Mouse (Mus musculus) liver, adult 2 months (tissue): ENCODE data around the gene Inca1. TPM values are rescaled to one million over a fixed set of nuclear protein-coding genes. Genes with fewer than 3 reads are reported as not detected.

Experiments used
- DNase-seq: peaks from one replicate; pipeline ENCODE4 v3.0.0-alpha.2; 2011; ENCODE audit warnings: low read depth, low spot score; ENCODE audit errors: extremely low read depth
- H3K27ac ChIP-seq: fragments of 200-500 bp; replicated peaks from 2 replicates; pipeline ENCODE4 v1.5.1; 2012; ENCODE audit warnings: low read depth, mild to moderate bottlenecking, control low read depth, inconsistent platforms, low read length; ENCODE audit not compliant: insufficient read depth
- H3K27me3 ChIP-seq: fragments of 200-500 bp; 2 replicates; pipeline ENCODE4 v1.6.1; 2012; ENCODE audit warnings: mild to moderate bottlenecking, moderate library complexity, low read length, inconsistent platforms; ENCODE audit not compliant: control insufficient read depth, insufficient read depth
- H3K36me3 ChIP-seq: fragments of 200-500 bp; 2 replicates; pipeline ENCODE4 v1.6.1; 2012; ENCODE audit warnings: low read length, inconsistent platforms; ENCODE audit not compliant: control insufficient read depth, insufficient read depth
- H3K4me1 ChIP-seq: fragments of 200-500 bp; 2 replicates; pipeline ENCODE4 v1.6.1; 2011; ENCODE audit warnings: low read length; ENCODE audit not compliant: control insufficient read depth, insufficient read depth
- H3K4me3 ChIP-seq: fragments of 200-500 bp; 2 replicates; pipeline ENCODE4 v1.5.1; 2011; ENCODE audit warnings: low read depth, mild to moderate bottlenecking, control low read depth, low read length, moderate library complexity; ENCODE audit not compliant: insufficient read depth
- H3K79me2 ChIP-seq: fragments of 200-500 bp; 2 replicates; pipeline ENCODE4 v1.6.1; 2012; ENCODE audit warnings: inconsistent platforms, mild to moderate bottlenecking, low read length, moderate library complexity; ENCODE audit not compliant: control insufficient read depth, insufficient read depth
- H3K9ac ChIP-seq: fragments of 200-500 bp; 2 replicates; pipeline ENCODE4 v1.6.1; 2012; ENCODE audit warnings: low read depth, mild to moderate bottlenecking, control low read depth, inconsistent platforms, low read length
- CTCF ChIP-seq: fragments of 200-500 bp; IDR thresholded peaks from 2 replicates; pipeline ENCODE4 v1.5.1; 2011; ENCODE audit warnings: low read depth, low read length, control low read depth
- POLR2A ChIP-seq: fragments of 200-500 bp; IDR thresholded peaks from 2 replicates; pipeline ENCODE4 v1.6.1; 2011; ENCODE audit warnings: low read length, control low read depth; ENCODE audit not compliant: insufficient read depth; ENCODE audit errors: extremely low read depth
- whole genome bisulfite sequencing: fragments of 180-500 bp; shearing (Covaris S2); methylation state at CpG from one replicate; pipeline ENCODE4 v1.1.7; 2018; 5-methylcytosine and 5-hydroxymethylcytosine counted together
- polyA plus RNA-seq: library from polyadenylated mRNA; depleted of rRNA; stranded (reverse); fragments of >200 nt; gene quantifications from 2 replicates; pipeline ENCODE4 v1.2.3, GENCODE M21; 2012
- total RNA-seq: library from RNA; depleted of rRNA; stranded (reverse); fragments of >200 nt; gene quantifications from 2 replicates; pipeline ENCODE4 v1.2.3, GENCODE M21; 2014

The Inca1 gene
- total and polyA plus RNA-seq, 2 experiments: 18.4 to 29.9 TPM

- H3K9ac ChIP-seq: peak overlapping the region; percentile 14; the same call in 1 of the 2 replicates
- WGBS: 31% methylated on average over 4 of the region's 4 CpGs
- H3K36me3 ChIP-seq: peaks cover 38% of the 10 kb centered on the region
- no peak overlapping the region for H3K27ac ChIP-seq
- TF ChIP-seq CTCF (no peak), POLR2A (no peak)
- DNase-seq: no peak
- peaks cover 29% of the 10 kb centered on the region for H3K4me1 ChIP-seq
- H3K27me3 ChIP-seq: no peaks in the 10 kb centered on the region
- peaks cover 30% of the 10 kb centered on the region for H3K79me2 ChIP-seq
- H3K4me3 ChIP-seq: peak overlapping the region; percentile 77; the same call in 1 of the 2 replicates
Measured at GRCm38 (mm10) chr11:70648512-70648911, 51.4 kb downstream of the Inca1 start.

GRCm38 (mm10) chr11:70647716-70648420 is 52.1 kb downstream of the Inca1 start:
- Histone ChIP-seq H3K27me3 (no peaks in the 10 kb centered on the region), H3K4me1 (peaks cover 29% of the 10 kb centered on the region), H3K4me3 (peak overlapping the region; percentile 77), H3K9ac (peak overlapping the region; percentile 90), H3K36me3 (peaks cover 37% of the 10 kb centered on the region), H3K27ac (peak overlapping the region; percentile 98), H3K79me2 (peaks cover 24% of the 10 kb centered on the region)
- no peak for DNase-seq
- TF ChIP-seq POLR2A: no peak
- no peak for TF ChIP-seq CTCF
- WGBS: 2% methylated on average over 28 of the region's 28 CpGs

- H3K79me2 ChIP-seq: peaks cover 19% of the 10 kb centered on the region; the same call in 1 of the 2 replicates
- H3K4me1 ChIP-seq: peaks cover 20% of the 10 kb centered on the region
- under 1% methylated on average over 63 of the region's 63 CpGs for WGBS
- TF ChIP-seq POLR2A: peak; percentile 91
- TF ChIP-seq CTCF: no peak
- peak within 1 kb of the TSS; percentile 93 for H3K4me3 ChIP-seq
- no peaks in the 10 kb centered on the region for H3K27me3 ChIP-seq
- H3K27ac ChIP-seq: peak within 1 kb of the TSS; percentile 98
- H3K36me3 ChIP-seq: peaks cover 28% of the 10 kb centered on the region
- DNase-seq: peak; percentile 93
- H3K9ac ChIP-seq: peak within 1 kb of the TSS; percentile 98
Measured at GRCm38 (mm10) chr11:70646691-70647650, 53.0 kb downstream of the Inca1 start, which contains the start of the genes Rnf167 and Slc25a11. Gene Rnf167, plus strand, starts transcription at chr11:70647235. Gene Slc25a11, minus strand, starts transcription at chr11:70647479.

- peaks cover 18% of the 10 kb centered on the region for H3K4me1 ChIP-seq
- no peaks in the 10 kb centered on the region for H3K27me3 ChIP-seq
- peak overlapping the region; percentile 98 for H3K9ac ChIP-seq
- DNase-seq: no peak
- peaks cover 17% of the 10 kb centered on the region; the same call in 1 of the 2 replicates for H3K79me2 ChIP-seq
- H3K36me3 ChIP-seq: peaks cover 20% of the 10 kb centered on the region
- TF ChIP-seq POLR2A: no peak
- no peak for TF ChIP-seq CTCF
- peak overlapping the region; percentile 93 for H3K27ac ChIP-seq
- peak overlapping the region; percentile 93 for H3K4me3 ChIP-seq
- WGBS: 13% methylated on average over 3 of the region's 3 CpGs
Measured at GRCm38 (mm10) chr11:70646259-70646555, 53.7 kb downstream of the Inca1 start.

- WGBS: 77% methylated on average over 12 of the region's 12 CpGs
- no peaks in the 10 kb centered on the region for H3K27me3 ChIP-seq
- peak overlapping the region; percentile 98 for H3K9ac ChIP-seq
- peaks cover 17% of the 10 kb centered on the region; the same call in 1 of the 2 replicates for H3K79me2 ChIP-seq
- TF ChIP-seq POLR2A (no peak), CTCF (no peak)
- no peak for DNase-seq
- peak overlapping the region; percentile 93 for H3K4me3 ChIP-seq
- peaks cover 18% of the 10 kb centered on the region for H3K4me1 ChIP-seq
- peaks cover 16% of the 10 kb centered on the region; the same call in 1 of the 2 replicates for H3K36me3 ChIP-seq
- H3K27ac ChIP-seq: no peak overlapping the region
Measured at GRCm38 (mm10) chr11:70645461-70646258, 54.3 kb downstream of the Inca1 start.
